Mouse (Mus musculus): ENCODE measurements around the gene Nedd9.

- TF ChIP-seq CTCF (IDR thresholded peaks at IDR 0.05; ENCODE audit: control insufficient read depth, insufficient read depth, low read length), result no peak
- no peak for TF ChIP-seq POLR2A (IDR thresholded peaks at IDR 0.05; ENCODE audit: borderline replicate concordance, control insufficient read depth, low read depth, low read length)
Measured at GRCm38 (mm10) chr13:41517193-41517592, 30.0 kb upstream of the Nedd9 start.

Data from bone marrow, adult 2 months (tissue).